Mouse (Mus musculus): Measurements from ENCODE around the gene Heatr5a. TPM values are rescaled to one million over a fixed set of nuclear protein-coding genes. Genes with fewer than 3 reads are reported as not detected.

Heatr5a gene
- polyA plus RNA-seq, 1 experiment from 2014 or later: 4.4 TPM

- Histone ChIP-seq H3K9me3 (ENCODE audit: control insufficient read depth) (no peaks in the 10 kb centered on the region), H3K27me3 (replicated peaks; ENCODE audit: control insufficient read depth, insufficient read depth, low read length) (no peaks in the 10 kb centered on the region), H3K4me1 (replicated peaks; ENCODE audit: control insufficient read depth, insufficient read depth, low read length) (no peaks in the 10 kb centered on the region), H3K27ac (ENCODE audit: low read depth, low read length) (no peak overlapping the region), H3K9ac (ENCODE audit: low read depth, low read length) (no peak overlapping the region), H3K4me2 (replicated peaks; ENCODE audit: low read depth) (no peak overlapping the region), H3K36me3 (ENCODE audit: control insufficient read depth, insufficient read depth) (peaks cover 43% of the 10 kb centered on the region), H3K4me3 (ENCODE audit: low read depth, low read length) (no peak overlapping the region)
- ATAC-seq: no peak
- 90% methylated on average over 7 of the region's 7 CpGs for WGBS
- no peak for TF ChIP-seq CTCF (IDR thresholded peaks at IDR 0.05; ENCODE audit: low read depth)
Observed at GRCm38 (mm10) chr12:51900551-51900950, 70.6 kb downstream of the Heatr5a start.

GRCm38 (mm10) chr12:51896901-51897300 lies 74.2 kb downstream of the Heatr5a start:
- Histone ChIP-seq H3K27ac (ENCODE audit: low read depth, low read length) (no peak overlapping the region), H3K27me3 (replicated peaks; ENCODE audit: control insufficient read depth, insufficient read depth, low read length) (no peaks in the 10 kb centered on the region), H3K9ac (ENCODE audit: low read depth, low read length) (no peak overlapping the region), H3K36me3 (ENCODE audit: control insufficient read depth, insufficient read depth) (peaks cover 45% of the 10 kb centered on the region), H3K4me3 (ENCODE audit: low read depth, low read length) (no peak overlapping the region), H3K4me1 (replicated peaks; ENCODE audit: control insufficient read depth, insufficient read depth, low read length) (no peaks in the 10 kb centered on the region), H3K4me2 (replicated peaks; ENCODE audit: low read depth) (no peak overlapping the region), H3K9me3 (ENCODE audit: control insufficient read depth) (no peaks in the 10 kb centered on the region)
- ATAC-seq: no peak
- WGBS: 88% methylated on average over 4 of the region's 4 CpGs
- no peak for TF ChIP-seq CTCF (IDR thresholded peaks at IDR 0.05; ENCODE audit: low read depth)

- Histone ChIP-seq H3K4me2 (replicated peaks; ENCODE audit: low read depth) (no peak overlapping the region), H3K9ac (ENCODE audit: low read depth, low read length) (no peak overlapping the region), H3K4me1 (replicated peaks; ENCODE audit: control insufficient read depth, insufficient read depth, low read length) (no peaks in the 10 kb centered on the region), H3K36me3 (ENCODE audit: control insufficient read depth, insufficient read depth) (peaks cover 63% of the 10 kb centered on the region), H3K9me3 (ENCODE audit: control insufficient read depth) (no peaks in the 10 kb centered on the region), H3K27me3 (replicated peaks; ENCODE audit: control insufficient read depth, insufficient read depth, low read length) (no peaks in the 10 kb centered on the region), H3K27ac (ENCODE audit: low read depth, low read length) (no peak overlapping the region), H3K4me3 (ENCODE audit: low read depth, low read length) (no peak overlapping the region)
- ATAC-seq: no peak
- 82% methylated on average over 12 of the region's 12 CpGs for WGBS
- no peak for TF ChIP-seq CTCF (IDR thresholded peaks at IDR 0.05; ENCODE audit: low read depth)
Observed at GRCm38 (mm10) chr12:51888609-51889008, 82.5 kb downstream of the Heatr5a start.

GRCm38 (mm10) chr12:51887301-51888290 lies 83.5 kb downstream of the Heatr5a start:
- H3K27ac ChIP-seq (ENCODE audit: low read depth, low read length): no peak overlapping the region
- peaks cover 65% of the 10 kb centered on the region for H3K36me3 ChIP-seq (ENCODE audit: control insufficient read depth, insufficient read depth)
- TF ChIP-seq CTCF (IDR thresholded peaks at IDR 0.05; ENCODE audit: low read depth): no peak
- 70% methylated on average over 11 of the region's 11 CpGs for WGBS
- no peaks in the 10 kb centered on the region for H3K9me3 ChIP-seq (ENCODE audit: control insufficient read depth)
- no peaks in the 10 kb centered on the region for H3K27me3 ChIP-seq (replicated peaks; ENCODE audit: control insufficient read depth, insufficient read depth, low read length)
- no peak overlapping the region for H3K9ac ChIP-seq (ENCODE audit: low read depth, low read length)
- ATAC-seq: no peak
- no peaks in the 10 kb centered on the region for H3K4me1 ChIP-seq (replicated peaks; ENCODE audit: control insufficient read depth, insufficient read depth, low read length)
- H3K4me2 ChIP-seq (replicated peaks; ENCODE audit: low read depth): no peak overlapping the region
- H3K4me3 ChIP-seq (ENCODE audit: low read depth, low read length): no peak overlapping the region

DNA sequence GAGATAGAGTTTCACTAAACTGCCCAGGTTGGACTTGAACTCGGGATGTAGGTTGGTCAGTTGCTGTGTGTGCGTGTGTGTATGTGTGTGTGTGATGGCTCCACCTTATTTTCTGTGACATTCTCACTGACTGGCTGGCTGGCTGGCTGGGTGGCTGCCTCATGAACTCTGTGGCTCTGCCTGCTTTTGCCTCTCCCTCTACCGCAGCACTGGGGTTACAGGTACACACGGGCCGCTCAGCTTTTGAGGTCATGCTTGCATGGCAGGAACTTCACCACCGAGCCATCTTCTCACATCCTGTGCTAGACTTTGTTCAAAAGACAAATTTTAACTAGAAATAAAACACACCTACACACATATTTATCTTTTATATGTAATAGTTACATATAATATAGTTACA lies 84.8 kb downstream of the Heatr5a start:
- H3K36me3 ChIP-seq (ENCODE audit: control insufficient read depth, insufficient read depth): peaks cover 63% of the 10 kb centered on the region
- no peak for ATAC-seq
- WGBS: 92% methylated on average over 6 of the region's 6 CpGs

GRCm38 (mm10) chr12:51884801-51885200 lies 86.3 kb downstream of the Heatr5a start:
- 82% methylated on average over 2 of the region's 2 CpGs for WGBS
- H3K4me1 ChIP-seq (replicated peaks; ENCODE audit: control insufficient read depth, insufficient read depth, low read length): no peaks in the 10 kb centered on the region

More for the DNA sequence above, 84.8 kb downstream of the Heatr5a start:
- Histone ChIP-seq H3K9ac (ENCODE audit: low read depth, low read length) (no peak overlapping the region), H3K9me3 (ENCODE audit: control insufficient read depth) (no peaks in the 10 kb centered on the region), H3K4me2 (replicated peaks; ENCODE audit: low read depth) (no peak overlapping the region), H3K4me3 (ENCODE audit: low read depth, low read length) (no peak overlapping the region), H3K4me1 (replicated peaks; ENCODE audit: control insufficient read depth, insufficient read depth, low read length) (no peaks in the 10 kb centered on the region), H3K27ac (ENCODE audit: low read depth, low read length) (no peak overlapping the region), H3K27me3 (replicated peaks; ENCODE audit: control insufficient read depth, insufficient read depth, low read length) (no peaks in the 10 kb centered on the region)
- no peak for TF ChIP-seq CTCF (IDR thresholded peaks at IDR 0.05; ENCODE audit: low read depth)

More at GRCm38 (mm10) chr12:51884801-51885200, 86.3 kb downstream of the Heatr5a start:
- Histone ChIP-seq H3K27ac (ENCODE audit: low read depth, low read length) (no peak overlapping the region), H3K36me3 (ENCODE audit: control insufficient read depth, insufficient read depth) (peaks cover 63% of the 10 kb centered on the region), H3K9me3 (ENCODE audit: control insufficient read depth) (no peaks in the 10 kb centered on the region), H3K27me3 (replicated peaks; ENCODE audit: control insufficient read depth, insufficient read depth, low read length) (no peaks in the 10 kb centered on the region), H3K4me3 (ENCODE audit: low read depth, low read length) (no peak overlapping the region), H3K9ac (ENCODE audit: low read depth, low read length) (no peak overlapping the region), H3K4me2 (replicated peaks; ENCODE audit: low read depth) (no peak overlapping the region)
- TF ChIP-seq CTCF (IDR thresholded peaks at IDR 0.05; ENCODE audit: low read depth): no peak
- ATAC-seq: no peak
